Mouse (Mus musculus) intestine, postnatal 0 days (tissue): ENCODE data around the gene Tshz2. TPM values are rescaled to one million over a fixed set of nuclear protein-coding genes. Genes with fewer than 3 reads are reported as not detected.

Experiments used
- ATAC-seq: fragments of 200-750 bp; cut with Nextera tagmentation; 2 replicates; pipeline ENCODE4 v1.8.0; 2017; ENCODE audit warnings: mild to moderate bottlenecking, moderate TSS enrichment, moderate library complexity
- H3K27ac ChIP-seq: fragments of 300-500 bp; sonication (generic); 2 replicates; pipeline ENCODE4 v1.5.1; 2014; ENCODE audit warnings: mild to moderate bottlenecking, low read depth, low read length, moderate library complexity
- H3K27me3 ChIP-seq: fragments of 300-500 bp; sonication (generic); replicated peaks from 2 replicates; pipeline ENCODE4 v1.6.1; 2014; ENCODE audit warnings: low read length, mixed read lengths; ENCODE audit not compliant: control insufficient read depth, insufficient read depth
- H3K36me3 ChIP-seq: fragments of 300-500 bp; sonication (generic); 2 replicates; pipeline ENCODE4 v1.6.1; 2014; ENCODE audit warnings: mild to moderate bottlenecking, moderate library complexity; ENCODE audit not compliant: control insufficient read depth, insufficient read depth
- H3K4me1 ChIP-seq: fragments of 300-500 bp; sonication (generic); replicated peaks from 2 replicates; pipeline ENCODE4 v1.6.1; 2014; ENCODE audit warnings: antibody characterized with exemption, low read length, mixed read lengths; ENCODE audit not compliant: control insufficient read depth, insufficient read depth
- H3K4me2 ChIP-seq: fragments of 300-500 bp; sonication (generic); replicated peaks from 2 replicates; pipeline ENCODE4 v1.6.1; 2014; ENCODE audit warnings: low read depth, mild to moderate bottlenecking, moderate library complexity
- H3K4me3 ChIP-seq: fragments of 300-500 bp; sonication (generic); 2 replicates; pipeline ENCODE4 v1.5.1; 2014; ENCODE audit warnings: low read depth, low read length
- H3K9ac ChIP-seq: fragments of 300-500 bp; sonication (generic); 2 replicates; pipeline ENCODE4 v1.6.1; 2014; ENCODE audit warnings: mild to moderate bottlenecking, low read depth, low read length
- H3K9me3 ChIP-seq: fragments of 300-500 bp; sonication (generic); 2 replicates; pipeline ENCODE4 v1.6.1; 2016; ENCODE audit warnings: mixed run types; ENCODE audit not compliant: control insufficient read depth
- CTCF ChIP-seq: sonication (generic); IDR thresholded peaks from 2 replicates; pipeline ENCODE4 v1.5.1; 2016; ENCODE audit warnings: low read depth, mild to moderate bottlenecking, control low read depth, antibody characterized with exemption, moderate library complexity
- WGBS: fragments of 180-500 bp; shearing (Covaris S2); extraction: QIAGEN DNeasy Blood & Tissue Kit; methylation state at CpG from one replicate; pipeline ENCODE4 v1.1.7; 2014; 5-methylcytosine and 5-hydroxymethylcytosine counted together
- polyA plus RNA-seq: library from polyadenylated mRNA; unstranded; fragments of >200 nt; fragmentation: Nextera tagmentation; extraction: Ambion mirVana; gene quantifications from 2 replicates; pipeline ENCODE4 v1.2.1, GENCODE M21; 2015

Gene Tshz2
- polyA plus RNA-seq, 1 experiment from 2014 or later = 6.3 TPM

GRCm38 (mm10) chr2:169783681-169784033 lies 150.8 kb downstream of the Tshz2 start:
- no peaks in the 10 kb centered on the region for H3K9me3 ChIP-seq
- no peak overlapping the region for H3K4me2 ChIP-seq
- no peaks in the 10 kb centered on the region for H3K4me1 ChIP-seq
- TF ChIP-seq CTCF = no peak
- no peak overlapping the region for H3K4me3 ChIP-seq
- 64% methylated on average over 2 of the region's 2 CpGs for whole genome bisulfite sequencing
- ATAC-seq = no peak
- H3K36me3 ChIP-seq = no peaks in the 10 kb centered on the region
- H3K27me3 ChIP-seq = no peaks in the 10 kb centered on the region
- no peak overlapping the region for H3K27ac ChIP-seq
- H3K9ac ChIP-seq = no peak overlapping the region

DNA sequence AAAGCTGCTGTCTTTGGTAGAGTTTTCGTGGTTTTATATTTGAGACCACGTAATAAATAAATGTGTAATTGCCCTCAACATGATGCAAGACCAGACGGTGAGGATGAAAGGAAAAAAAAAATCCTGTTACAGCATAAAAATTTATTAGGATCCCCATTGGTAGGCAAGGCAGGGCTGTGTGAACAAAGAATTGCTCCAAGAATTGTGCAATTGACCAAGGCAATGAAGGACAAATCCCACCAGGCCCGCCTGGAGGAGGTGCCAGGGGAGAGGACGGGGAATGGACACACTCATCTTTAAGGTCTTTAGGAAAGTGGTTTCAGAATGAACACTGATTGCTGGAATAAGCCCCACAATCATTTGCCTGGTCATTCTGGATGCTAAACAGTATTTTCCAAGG lies 154.6 kb downstream of the Tshz2 start:
- H3K36me3 ChIP-seq = no peaks in the 10 kb centered on the region
- ATAC-seq = no peak
- no peak for TF ChIP-seq CTCF
- H3K9ac ChIP-seq = no peak overlapping the region
- no peak overlapping the region for H3K4me2 ChIP-seq
- H3K27me3 ChIP-seq = no peaks in the 10 kb centered on the region
- H3K4me1 ChIP-seq = no peaks in the 10 kb centered on the region
- H3K4me3 ChIP-seq = no peak overlapping the region
- H3K27ac ChIP-seq = no peak overlapping the region
- no peaks in the 10 kb centered on the region for H3K9me3 ChIP-seq
- WGBS = 65% methylated on average over 5 of the region's 5 CpGs

DNA sequence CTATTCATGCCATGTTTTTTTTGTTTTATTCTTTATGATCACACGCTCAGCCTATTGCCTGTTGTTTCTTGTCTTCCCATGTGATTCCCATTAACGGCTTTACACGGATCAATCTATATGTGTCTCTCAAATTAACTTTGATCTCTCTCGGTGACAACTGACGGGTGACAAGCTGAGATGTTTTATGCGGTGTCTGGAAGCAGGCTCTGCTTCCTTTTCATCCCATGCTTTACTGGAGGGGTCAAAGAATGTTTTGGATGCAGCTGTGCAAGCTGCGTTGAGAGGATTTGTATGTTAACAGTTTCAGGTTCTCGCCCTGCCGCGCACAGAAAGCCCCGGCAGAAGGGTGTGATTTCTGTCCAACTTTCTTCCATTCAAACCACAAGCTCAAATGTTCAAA lies 155.1 kb downstream of the Tshz2 start:
- no peak for TF ChIP-seq CTCF
- ATAC-seq = no peak
- Histone ChIP-seq H3K9ac (no peak overlapping the region), H3K36me3 (no peaks in the 10 kb centered on the region), H3K9me3 (no peaks in the 10 kb centered on the region), H3K27me3 (no peaks in the 10 kb centered on the region), H3K4me2 (no peak overlapping the region), H3K4me1 (no peaks in the 10 kb centered on the region), H3K4me3 (no peak overlapping the region), H3K27ac (no peak overlapping the region)
- 63% methylated on average over 11 of the region's 11 CpGs for WGBS

- no peak overlapping the region for H3K9ac ChIP-seq
- H3K27ac ChIP-seq = no peak overlapping the region
- no peaks in the 10 kb centered on the region for H3K9me3 ChIP-seq
- peak overlapping the region; percentile 54 for H3K4me2 ChIP-seq
- ATAC-seq = no peak
- no peaks in the 10 kb centered on the region for H3K4me1 ChIP-seq
- 5% methylated on average over 12 of the region's 12 CpGs for WGBS
- peak overlapping the region; percentile 0; the same call in 1 of the 2 replicates for H3K4me3 ChIP-seq
- H3K27me3 ChIP-seq = no peaks in the 10 kb centered on the region
- no peak for TF ChIP-seq CTCF
- H3K36me3 ChIP-seq = no peaks in the 10 kb centered on the region
Measured at GRCm38 (mm10) chr2:169790439-169791131, 157.8 kb downstream of the Tshz2 start.

DNA sequence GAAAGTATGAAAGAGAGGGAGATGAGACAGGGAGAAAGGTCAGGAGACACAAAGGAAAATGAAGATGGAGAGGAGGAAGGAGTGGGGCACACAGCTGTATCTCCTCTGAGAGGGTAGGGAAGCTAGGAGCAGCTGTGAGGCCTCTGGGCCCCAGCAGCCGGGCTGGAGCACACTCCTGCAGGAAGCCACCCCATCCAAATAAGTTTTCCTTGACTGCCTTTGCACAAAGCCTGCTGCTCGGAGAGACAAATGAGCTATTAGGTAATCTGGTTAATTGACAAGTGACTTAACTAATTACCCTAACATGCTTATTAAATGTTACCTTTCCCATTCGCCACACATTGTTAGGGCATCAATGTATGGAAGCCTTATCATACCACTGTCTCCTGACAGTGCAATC lies 159.9 kb downstream of the Tshz2 start:
- Histone ChIP-seq H3K4me2 (no peak overlapping the region), H3K27ac (no peak overlapping the region), H3K36me3 (no peaks in the 10 kb centered on the region), H3K9me3 (no peaks in the 10 kb centered on the region), H3K4me1 (no peaks in the 10 kb centered on the region), H3K4me3 (no peak overlapping the region), H3K27me3 (no peaks in the 10 kb centered on the region), H3K9ac (no peak overlapping the region)
- TF ChIP-seq CTCF = no peak
- ATAC-seq = no peak
- WGBS = 55% methylated on average over 3 of the region's 3 CpGs

- WGBS = 76% methylated on average over 6 of the region's 6 CpGs
- H3K36me3 ChIP-seq = no peaks in the 10 kb centered on the region
- no peak overlapping the region for H3K4me3 ChIP-seq
- no peak overlapping the region for H3K9ac ChIP-seq
- no peak for ATAC-seq
- H3K4me1 ChIP-seq = no peaks in the 10 kb centered on the region
- no peaks in the 10 kb centered on the region for H3K27me3 ChIP-seq
- no peak overlapping the region for H3K4me2 ChIP-seq
- no peak overlapping the region for H3K27ac ChIP-seq
- no peak for TF ChIP-seq CTCF
- H3K9me3 ChIP-seq = no peaks in the 10 kb centered on the region
Measured at GRCm38 (mm10) chr2:169802241-169802640, 169.4 kb downstream of the Tshz2 start.

DNA sequence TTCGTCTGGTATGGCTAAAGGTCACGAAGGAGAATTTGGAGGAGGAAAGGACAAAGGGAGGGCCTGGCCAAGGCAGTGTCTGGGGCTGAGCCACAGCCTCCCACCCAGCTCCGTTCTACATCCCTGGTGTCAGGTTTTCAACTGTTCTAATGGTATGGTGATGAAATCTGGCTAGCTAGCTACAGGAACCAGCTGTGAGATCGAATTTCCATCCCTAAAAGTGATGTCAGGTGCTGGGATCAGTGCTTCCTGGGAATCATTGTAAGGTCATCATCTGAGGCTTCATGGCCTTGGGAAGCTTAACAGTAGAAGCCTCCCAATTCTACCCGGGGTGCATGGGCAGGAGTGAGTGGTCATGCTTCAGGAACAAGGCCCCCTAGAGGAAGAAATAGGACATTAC lies 171.6 kb downstream of the Tshz2 start:
- no peaks in the 10 kb centered on the region for H3K9me3 ChIP-seq
- ATAC-seq = no peak
- H3K9ac ChIP-seq = no peak overlapping the region
- H3K4me2 ChIP-seq = no peak overlapping the region
- H3K27ac ChIP-seq = no peak overlapping the region
- TF ChIP-seq CTCF = peak; percentile 33
- no peaks in the 10 kb centered on the region for H3K27me3 ChIP-seq
- H3K4me3 ChIP-seq = no peak overlapping the region
- no peaks in the 10 kb centered on the region for H3K4me1 ChIP-seq
- no peaks in the 10 kb centered on the region for H3K36me3 ChIP-seq
- WGBS = 65% methylated on average over 5 of the region's 5 CpGs
